Mouse (Mus musculus) CH12.LX (cell line): ENCODE measurements at regions not wholly inside any gene's neighbourhood (a gene's known extent, or its start where the extent isn't known, plus 50 kb on each side); places are given as distances from the start of the nearest gene placed in this dataset.

Experiments used
- DNase-seq: peaks from one replicate; pipeline ENCODE4 v3.0.0-alpha.2; 2013; ENCODE audit errors: extremely low read depth
- H3K27ac ChIP-seq: 2 replicates; pipeline ENCODE4 v1.5.1; 2012; ENCODE audit warnings: low read depth, mild to moderate bottlenecking, control low read depth, moderate library complexity; ENCODE audit not compliant: insufficient read depth
- H3K27me3 ChIP-seq: replicated peaks from 2 replicates; pipeline ENCODE3; 2012; ENCODE audit warnings: inconsistent platforms
- H3K36me3 ChIP-seq, 2 experiments: replicated peaks in 1 of 2; 2 replicates each; pipeline versions ENCODE3 to v1.6.1; 2012; ENCODE audit warnings: inconsistent platforms in 1 of 2, low read length in 1 of 2, mild to moderate bottlenecking in 1 of 2, mixed read lengths in 1 of 2, moderate library complexity in 1 of 2; ENCODE audit not compliant: control insufficient read depth in 1 of 2, insufficient read depth in 1 of 2
- H3K4me1 ChIP-seq, 2 experiments: 2 replicates each; pipeline ENCODE4 v1.6.1; 2012; ENCODE audit warnings: inconsistent platforms in 1 of 2, moderate library complexity in 1 of 2; ENCODE audit not compliant: insufficient read depth in 2 of 2, control insufficient read depth in 1 of 2
- H3K4me2 ChIP-seq: 2 replicates; pipeline ENCODE4 v1.6.1; 2012; ENCODE audit warnings: low read depth, mild to moderate bottlenecking, control low read depth; ENCODE audit not compliant: poor library complexity, insufficient read depth, severe bottlenecking
- H3K4me3 ChIP-seq, 3 experiments: fragments of 150-350 bp in 1 of 3; sonication (generic) in 1 of 3; replicated peaks in 1 of 3; 2 replicates each; pipeline versions ENCODE3 to v1.5.1; 2011 to 2012; ENCODE audit warnings: low read depth in 2 of 3, low read length in 2 of 3, mild to moderate bottlenecking in 2 of 3, moderate library complexity in 2 of 3, control low read depth in 1 of 3, improper control_type of control experiment in 1 of 3, inconsistent platforms in 1 of 3, mixed read lengths in 1 of 3; ENCODE audit not compliant: poor library complexity in 1 of 3
- H3K79me2 ChIP-seq: replicated peaks from 2 replicates; pipeline ENCODE4 v1.6.1; 2012; ENCODE audit warnings: mild to moderate bottlenecking, moderate library complexity; ENCODE audit not compliant: control insufficient read depth, poor library complexity, insufficient read depth, severe bottlenecking; ENCODE audit errors: extremely low read depth
- H3K9ac ChIP-seq: 2 replicates; pipeline ENCODE4 v1.6.1; 2012; ENCODE audit warnings: low read depth, mild to moderate bottlenecking, control low read depth, moderate library complexity; ENCODE audit not compliant: insufficient read depth
- H3K9me3 ChIP-seq: replicated peaks from 2 replicates; pipeline ENCODE3; 2012; ENCODE audit warnings: low read length, inconsistent platforms, mixed read lengths
- CTCF ChIP-seq, 2 experiments: IDR thresholded peaks in 1 of 2; conservative IDR thresholded peaks in 1 of 2; 2 replicates each; pipeline ENCODE4 v1.5.1; 2011 to 2012; ENCODE audit warnings: low read depth in 2 of 2, low read length in 2 of 2, improper control_type of control experiment in 1 of 2, inconsistent platforms in 1 of 2, mild to moderate bottlenecking in 1 of 2, moderate library complexity in 1 of 2
- E2F4 ChIP-seq: IDR thresholded peaks from 2 replicates; pipeline ENCODE4 v1.6.1; 2011; ENCODE audit warnings: low read depth, low read length, improper control_type of control experiment; ENCODE audit not compliant: insufficient replicate concordance
- EP300 ChIP-seq: IDR thresholded peaks from 2 replicates; pipeline ENCODE4 v1.6.1; 2011; ENCODE audit warnings: low read length, improper control_type of control experiment
- ETS1 ChIP-seq: conservative IDR thresholded peaks from 2 replicates; pipeline ENCODE4 v1.6.1; 2012; ENCODE audit warnings: low read depth, mild to moderate bottlenecking, inconsistent platforms, low read length, improper control_type of control experiment, moderate library complexity
- GABPA ChIP-seq: IDR thresholded peaks from 2 replicates; pipeline ENCODE4 v1.6.1; 2012; ENCODE audit warnings: low read depth, low read length, improper control_type of control experiment, inconsistent platforms; ENCODE audit not compliant: insufficient replicate concordance
- IRF4 ChIP-seq: IDR thresholded peaks from 2 replicates; pipeline ENCODE4 v1.6.1; 2014; ENCODE audit warnings: low read depth, mild to moderate bottlenecking, inconsistent platforms, low read length, improper control_type of control experiment
- JUN ChIP-seq: IDR thresholded peaks from 2 replicates; pipeline ENCODE4 v1.6.1; 2011; ENCODE audit warnings: low read depth, mild to moderate bottlenecking, low read length, improper control_type of control experiment, moderate library complexity; ENCODE audit not compliant: insufficient read depth
- JUND ChIP-seq: conservative IDR thresholded peaks from 2 replicates; pipeline ENCODE4 v1.6.1; 2011; ENCODE audit warnings: low read depth, low read length, improper control_type of control experiment
- KAT2A ChIP-seq: IDR thresholded peaks from 2 replicates; pipeline ENCODE4 v1.6.1; 2012; ENCODE audit warnings: low read length, improper control_type of control experiment, inconsistent platforms; ENCODE audit not compliant: insufficient replicate concordance
- MAX ChIP-seq: IDR thresholded peaks from 2 replicates; pipeline ENCODE4 v1.6.1; 2011; ENCODE audit warnings: low read length, improper control_type of control experiment
- MAZ ChIP-seq: IDR thresholded peaks from 2 replicates; pipeline ENCODE4 v1.6.1; 2012; ENCODE audit warnings: low read depth, mild to moderate bottlenecking, inconsistent platforms, low read length, improper control_type of control experiment, moderate library complexity
- MYC ChIP-seq: IDR thresholded peaks from 2 replicates; pipeline ENCODE4 v1.6.1; 2011; ENCODE audit warnings: low read depth, mild to moderate bottlenecking, improper control_type of control experiment, low read length
- NELFE ChIP-seq: IDR thresholded peaks from 2 replicates; pipeline ENCODE4 v1.6.1; 2011; ENCODE audit warnings: low read depth, low read length, improper control_type of control experiment
- POLR2AphosphoS2 ChIP-seq: IDR thresholded peaks from 2 replicates; pipeline ENCODE4 v1.6.1; 2011; ENCODE audit warnings: low read depth, low read length, improper control_type of control experiment
- TCF12 ChIP-seq: IDR thresholded peaks from 2 replicates; pipeline ENCODE4 v1.6.1; 2014; ENCODE audit warnings: low read depth, mild to moderate bottlenecking, inconsistent platforms, low read length, improper control_type of control experiment
- USF2 ChIP-seq: conservative IDR thresholded peaks from 2 replicates; pipeline ENCODE4 v1.6.1; 2011; ENCODE audit warnings: low read depth, low read length, improper control_type of control experiment
- ZKSCAN1 ChIP-seq: IDR thresholded peaks from 2 replicates; pipeline ENCODE4 v1.6.1; 2012; ENCODE audit warnings: low read depth, inconsistent platforms, low read length, improper control_type of control experiment, borderline replicate concordance
- ZMIZ1 ChIP-seq: IDR thresholded peaks from 2 replicates; pipeline ENCODE4 v1.6.1; 2012; ENCODE audit warnings: low read depth, mild to moderate bottlenecking, inconsistent platforms, low read length, improper control_type of control experiment
- ZNF384 ChIP-seq: IDR thresholded peaks from 2 replicates; pipeline ENCODE4 v1.6.1; 2012; ENCODE audit warnings: low read depth, low read length, improper control_type of control experiment, inconsistent platforms
- dilution Hi-C: fragments of 300-500 bp; cut with MboI; formaldehyde crosslinking; loops from 2 replicates; pipeline ENCODE4 v1.14.3; 2020; ENCODE audit warnings: low sequenced_read_pairs; ENCODE audit not compliant: extremely low pct_unique_long_range_greater_than_20kb, extremely low pct_ligation_motif_present
- in situ Hi-C: fragments of 300-500 bp; cut with MboI; formaldehyde crosslinking; loops from 3 replicates; pipeline ENCODE4 v1.14.3; 2019; ENCODE audit warnings: low sequenced_read_pairs, low pct_ligation_motif_present, low pct_unique_long_range_greater_than_20kb, mixed read lengths

GRCm38 (mm10) chr2:133397566-133397965 lies 154.4 kb upstream of the Bmp2 start:
- Histone ChIP-seq H3K9me3 (peaks cover 19% of the 10 kb centered on the region), H3K27ac (no peak overlapping the region), H3K4me1 (no peaks in the 10 kb centered on the region), H3K4me3 (no peak overlapping the region), H3K36me3 (no peaks in the 10 kb centered on the region), H3K9ac (no peak overlapping the region), H3K27me3 (no peaks in the 10 kb centered on the region), H3K4me2 (no peak overlapping the region), H3K79me2 (no peaks in the 10 kb centered on the region)
- TF ChIP-seq JUND (no peak), EP300 (no peak)
- dilution Hi-C loops (no loop called here), in situ Hi-C loops (no loop called here)
- no peak for DNase-seq

GRCm38 (mm10) chr2:133399059-133399690 lies 152.8 kb upstream of the Bmp2 start:
- Histone ChIP-seq H3K36me3 (no peaks in the 10 kb centered on the region), H3K27me3 (no peaks in the 10 kb centered on the region), H3K4me3 (no peak overlapping the region), H3K9me3 (peaks cover 23% of the 10 kb centered on the region), H3K4me1 (no peaks in the 10 kb centered on the region), H3K4me2 (no peak overlapping the region), H3K79me2 (no peaks in the 10 kb centered on the region), H3K9ac (no peak overlapping the region), H3K27ac (no peak overlapping the region)
- DNase-seq = no peak
- TF ChIP-seq NELFE (no peak), ETS1 (no peak), ZKSCAN1 (no peak), USF2 (no peak), ZNF384 (no peak), KAT2A (no peak), TCF12 (no peak), JUN (no peak), POLR2AphosphoS2 (no peak), IRF4 (no peak), MAX (no peak)
- in situ Hi-C loops = no loop called here
- dilution Hi-C loops = no loop called here

- no peak overlapping the region for H3K4me3 ChIP-seq
- no peak overlapping the region for H3K27ac ChIP-seq
- dilution Hi-C loops = no loop called here
These were observed 151.0 kb upstream of the Bmp2 start for GRCm38 (mm10) chr2:133400963-133401362.

More at GRCm38 (mm10) chr2:133400963-133401362, 151.0 kb upstream of the Bmp2 start:
- in situ Hi-C loops = no loop called here
- no peaks in the 10 kb centered on the region for H3K79me2 ChIP-seq
- no peak for TF ChIP-seq MAX
- no peak for TF ChIP-seq ZNF384
- TF ChIP-seq GABPA = no peak
- no peak for TF ChIP-seq MAZ
- TF ChIP-seq MYC = no peak
- TF ChIP-seq IRF4 = no peak
- no peak for TF ChIP-seq ZKSCAN1
- no peak for TF ChIP-seq JUND
- TF ChIP-seq TCF12 = no peak
- TF ChIP-seq E2F4 = no peak
- no peak for TF ChIP-seq POLR2AphosphoS2
- no peak for TF ChIP-seq ETS1
- TF ChIP-seq JUN = no peak
- no peak for TF ChIP-seq ZMIZ1
- TF ChIP-seq CTCF (conservative IDR thresholded peaks at IDR 0.05 in 1 of 2, IDR thresholded peaks at IDR 0.05 in 1 of 2; ENCODE audit: low read depth in 2 of 2, low read length in 2 of 2) = no peak
- TF ChIP-seq, all 38 proteins: peak for 0
- Histone ChIP-seq H3K9ac (no peak overlapping the region), H3K27me3 (no peaks in the 10 kb centered on the region), H3K36me3 (no peaks in the 10 kb centered on the region), H3K4me2 (no peak overlapping the region), H3K4me1 (no peaks in the 10 kb centered on the region), H3K9me3 (peaks cover 20% of the 10 kb centered on the region)
- no peak for DNase-seq
